Mouse (Mus musculus) midbrain, embryonic 10.5 days (tissue): ENCODE measurements around the gene Tnnt3. TPM values are rescaled to one million over a fixed set of nuclear protein-coding genes. Genes with fewer than 3 reads are reported as not detected.
A peak's percentile ranks its signal among the peaks of the same experiment; 100 is the strongest.

Experiments used
- DNase-seq: peaks from one replicate; pipeline ENCODE4 v3.0.0-alpha.2; 2017; ENCODE audit warnings: low spot score
- H3K27ac ChIP-seq: fragments of 300-500 bp; sonication (generic); replicated peaks from 2 replicates; pipeline ENCODE4 v1.5.1; 2016; ENCODE audit warnings: mild to moderate bottlenecking
- H3K27me3 ChIP-seq: fragments of 300-500 bp; sonication (generic); 2 replicates; pipeline ENCODE4 v1.6.1; 2016; ENCODE audit warnings: low read depth, mild to moderate bottlenecking; ENCODE audit not compliant: poor library complexity, severe bottlenecking
- H3K36me3 ChIP-seq: fragments of 300-500 bp; sonication (generic); 2 replicates; pipeline ENCODE4 v1.6.1; 2016; ENCODE audit warnings: mild to moderate bottlenecking, moderate library complexity
- H3K4me1 ChIP-seq: fragments of 300-500 bp; sonication (generic); 2 replicates; pipeline ENCODE4 v1.6.1; 2016
- H3K4me3 ChIP-seq: fragments of 300-500 bp; sonication (generic); 2 replicates; pipeline ENCODE4 v1.5.1; 2016; ENCODE audit warnings: mild to moderate bottlenecking, moderate library complexity
- H3K9me3 ChIP-seq: fragments of 300-500 bp; sonication (generic); replicated peaks from 2 replicates; pipeline ENCODE4 v1.6.1; 2016; ENCODE audit warnings: mild to moderate bottlenecking
- WGBS: fragments of 180-500 bp; shearing (Covaris S2); methylation state at CpG from one replicate; pipeline ENCODE4 v1.1.7; 2016; 5-methylcytosine and 5-hydroxymethylcytosine counted together
- polyA plus RNA-seq: library from polyadenylated mRNA; unstranded; fragments of >200 nt; fragmentation: Nextera tagmentation; extraction: Ambion mirVana; gene quantifications from 2 replicates; pipeline ENCODE4 v1.2.1, GENCODE M21; 2016

Gene Tnnt3
- polyA plus RNA-seq, 1 experiment from 2014 or later = 1.9 TPM

- no peak for DNase-seq
- Histone ChIP-seq H3K9me3 (no peaks in the 10 kb centered on the region), H3K4me1 (0 out of 2 replicates have a peak, but pooled peaks cover 8% of the 10 kb centered on the region), H3K4me3 (no peak overlapping the region), H3K36me3 (no peaks in the 10 kb centered on the region), H3K27me3 (no peaks in the 10 kb centered on the region), H3K27ac (no peak overlapping the region)
- WGBS = 79% methylated on average over 3 of the region's 3 CpGs
These were observed 2.5 kb upstream of the Tnnt3 start for GRCm38 (mm10) chr7:142496158-142496557.

- no peaks in the 10 kb centered on the region for H3K9me3 ChIP-seq
- no peaks in the 10 kb centered on the region for H3K36me3 ChIP-seq
- no peak overlapping the region for H3K4me3 ChIP-seq
- no peak for DNase-seq
- no peaks in the 10 kb centered on the region for H3K27me3 ChIP-seq
- WGBS = 78% methylated on average over 5 of the region's 5 CpGs
- 0 out of 2 replicates have a peak, but pooled peaks cover 8% of the 10 kb centered on the region for H3K4me1 ChIP-seq
- no peak overlapping the region for H3K27ac ChIP-seq
These were observed 1.8 kb upstream of the Tnnt3 start for GRCm38 (mm10) chr7:142496800-142497199.

- H3K4me1 ChIP-seq = 0 out of 2 replicates have a peak, but pooled peaks cover 8% of the 10 kb centered on the region
- WGBS = 90% methylated on average over 2 of the region's 2 CpGs
- no peak overlapping the region for H3K4me3 ChIP-seq
- no peak overlapping the region for H3K27ac ChIP-seq
- no peaks in the 10 kb centered on the region for H3K9me3 ChIP-seq
- H3K36me3 ChIP-seq = no peaks in the 10 kb centered on the region
- H3K27me3 ChIP-seq = no peaks in the 10 kb centered on the region
- no peak for DNase-seq
These were observed 861 bp upstream of the Tnnt3 start for GRCm38 (mm10) chr7:142497775-142498174.

- Histone ChIP-seq H3K4me1 (0 out of 2 replicates have a peak, but pooled peaks cover 8% of the 10 kb centered on the region), H3K27me3 (no peaks in the 10 kb centered on the region), H3K36me3 (no peaks in the 10 kb centered on the region), H3K4me3 (no peak overlapping the region), H3K9me3 (no peaks in the 10 kb centered on the region), H3K27ac (peak overlapping the region; percentile 28; the same call in 1 of the 2 replicates)
- no peak for DNase-seq
- WGBS = 61% methylated on average over 5 of the region's 5 CpGs
These were observed 530 bp downstream of the Tnnt3 start for GRCm38 (mm10) chr7:142499010-142499721.

GRCm38 (mm10) chr7:142500032-142500431 is 1.4 kb downstream of the Tnnt3 start:
- H3K36me3 ChIP-seq = no peaks in the 10 kb centered on the region
- no peak overlapping the region for H3K27ac ChIP-seq
- WGBS = 79% methylated on average over 1 of the region's 1 CpGs
- H3K9me3 ChIP-seq = no peaks in the 10 kb centered on the region
- no peak for DNase-seq
- no peak overlapping the region for H3K4me3 ChIP-seq
- H3K4me1 ChIP-seq = peaks cover 12% of the 10 kb centered on the region; the same call in 1 of the 2 replicates
- H3K27me3 ChIP-seq = no peaks in the 10 kb centered on the region

- Histone ChIP-seq H3K4me3 (no peak overlapping the region), H3K27me3 (no peaks in the 10 kb centered on the region), H3K4me1 (peaks cover 44% of the 10 kb centered on the region), H3K27ac (no peak overlapping the region), H3K9me3 (no peaks in the 10 kb centered on the region), H3K36me3 (no peaks in the 10 kb centered on the region)
- no peak for DNase-seq
- WGBS = 81% methylated on average over 4 of the region's 4 CpGs
These were observed 4.6 kb downstream of the Tnnt3 start for GRCm38 (mm10) chr7:142503206-142503605.

GRCm38 (mm10) chr7:142505942-142506341 is 7.3 kb downstream of the Tnnt3 start:
- H3K27ac ChIP-seq = peak overlapping the region; percentile 72
- H3K4me3 ChIP-seq = no peak overlapping the region
- H3K9me3 ChIP-seq = no peaks in the 10 kb centered on the region
- H3K27me3 ChIP-seq = no peaks in the 10 kb centered on the region
- H3K36me3 ChIP-seq = no peaks in the 10 kb centered on the region
- peaks cover 51% of the 10 kb centered on the region for H3K4me1 ChIP-seq
- peak; percentile 43 for DNase-seq
- 10% methylated on average over 2 of the region's 2 CpGs for WGBS

GRCm38 (mm10) chr7:142506501-142506900 is 7.9 kb downstream of the Tnnt3 start:
- Histone ChIP-seq H3K4me3 (no peak overlapping the region), H3K27me3 (no peaks in the 10 kb centered on the region), H3K36me3 (no peaks in the 10 kb centered on the region), H3K27ac (peak overlapping the region; percentile 72), H3K4me1 (peaks cover 51% of the 10 kb centered on the region), H3K9me3 (no peaks in the 10 kb centered on the region)
- WGBS = 28% methylated on average over 4 of the region's 4 CpGs
- DNase-seq = peak; percentile 34

GRCm38 (mm10) chr7:142507453-142507852 is 8.8 kb downstream of the Tnnt3 start:
- H3K4me1 ChIP-seq = peaks cover 51% of the 10 kb centered on the region
- H3K9me3 ChIP-seq = no peaks in the 10 kb centered on the region
- H3K36me3 ChIP-seq = no peaks in the 10 kb centered on the region
- 91% methylated on average over 9 of the region's 9 CpGs for WGBS
- no peak overlapping the region for H3K4me3 ChIP-seq
- no peak for DNase-seq
- peak overlapping the region; percentile 72 for H3K27ac ChIP-seq
- H3K27me3 ChIP-seq = no peaks in the 10 kb centered on the region

GRCm38 (mm10) chr7:142509518-142509917 is 10.9 kb downstream of the Tnnt3 start:
- 52% methylated on average over 14 of the region's 14 CpGs for WGBS
- Histone ChIP-seq H3K4me3 (no peak overlapping the region), H3K36me3 (no peaks in the 10 kb centered on the region), H3K27ac (peak overlapping the region; percentile 87), H3K27me3 (no peaks in the 10 kb centered on the region), H3K4me1 (peaks cover 51% of the 10 kb centered on the region), H3K9me3 (no peaks in the 10 kb centered on the region)
- peak; percentile 34 for DNase-seq

- Histone ChIP-seq H3K4me1 (peaks cover 45% of the 10 kb centered on the region), H3K9me3 (no peaks in the 10 kb centered on the region), H3K27ac (peak overlapping the region; percentile 87), H3K27me3 (no peaks in the 10 kb centered on the region), H3K4me3 (peak overlapping the region; percentile 20; the same call in 1 of the 2 replicates), H3K36me3 (no peaks in the 10 kb centered on the region)
- peak; percentile 78 for DNase-seq
- 8% methylated on average over 12 of the region's 12 CpGs for WGBS
These were observed 11.6 kb downstream of the Tnnt3 start for GRCm38 (mm10) chr7:142510021-142510777.

GRCm38 (mm10) chr7:142514048-142514447 is 15.4 kb downstream of the Tnnt3 start:
- no peak for DNase-seq
- H3K36me3 ChIP-seq = no peaks in the 10 kb centered on the region
- no peaks in the 10 kb centered on the region for H3K27me3 ChIP-seq
- peaks cover 32% of the 10 kb centered on the region for H3K4me1 ChIP-seq
- peak overlapping the region; percentile 55 for H3K27ac ChIP-seq
- WGBS = 90% methylated on average over 4 of the region's 4 CpGs
- H3K9me3 ChIP-seq = no peaks in the 10 kb centered on the region
- H3K4me3 ChIP-seq = no peak overlapping the region
